Mouse (Mus musculus) midbrain, embryonic 13.5 days (tissue): ENCODE data around the gene 1600014C23Rik. TPM values are rescaled to one million over a fixed set of nuclear protein-coding genes. Genes with fewer than 3 reads are reported as not detected.

Source experiments
- polyA plus RNA-seq: library from polyadenylated mRNA; unstranded; fragments of >200 nt; fragmentation: Nextera tagmentation; extraction: Ambion mirVana; gene quantifications from 2 replicates; pipeline ENCODE4 v1.2.1, GENCODE M21; 2015

1600014C23Rik gene
- polyA plus RNA-seq, 1 experiment from 2014 or later: not detected

Other genes starting within 250 kb of the 1600014C23Rik start
- gene Aars2, start 227.0 kb downstream of the 1600014C23Rik start, polyA plus RNA-seq: 17.6 and 19.4 TPM in 2 replicates
- gene Tcte1, start 210.4 kb downstream of the 1600014C23Rik start, polyA plus RNA-seq: 2.6 and 2.7 TPM in 2 replicates
- 23.5 and 25.5 TPM in 2 replicates for gene Tmem151b, start 184.2 kb downstream of the 1600014C23Rik start, polyA plus RNA-seq
- 5.2 and 7.1 TPM in 2 replicates for gene Nfkbie, start 178.1 kb downstream of the 1600014C23Rik start, polyA plus RNA-seq
- gene Slc35b2, start 170.0 kb downstream of the 1600014C23Rik start, polyA plus RNA-seq: 89.2 and 95.3 TPM in 2 replicates
- 1,587 and 1,677 TPM in 2 replicates for gene Hsp90ab1, start 160.6 kb downstream of the 1600014C23Rik start, polyA plus RNA-seq
- gene Slc29a1, start 134.2 kb downstream of the 1600014C23Rik start, polyA plus RNA-seq: 29.7 and 30.4 TPM in 2 replicates
- gene Mymx, start 131.7 kb downstream of the 1600014C23Rik start, polyA plus RNA-seq: not detected in 2 replicates
- 0.52 and 0.92 TPM in 2 replicates for gene Capn11, start 74.5 kb downstream of the 1600014C23Rik start, polyA plus RNA-seq
- 115 and 121 TPM in 2 replicates for gene Mrpl14, start 47.5 kb downstream of the 1600014C23Rik start, polyA plus RNA-seq
- gene Tmem63b, start 46.9 kb downstream of the 1600014C23Rik start, polyA plus RNA-seq: 124 and 133 TPM in 2 replicates